Mouse (Mus musculus) T-cell, adult 2 months (primary cell): Measurements from ENCODE around the gene Kat7.

Experiments
- DNase-seq: peaks from one replicate; pipeline ENCODE4 v3.0.0; 2022; ENCODE audit warnings: low spot score

Gene Kat7

DNA sequence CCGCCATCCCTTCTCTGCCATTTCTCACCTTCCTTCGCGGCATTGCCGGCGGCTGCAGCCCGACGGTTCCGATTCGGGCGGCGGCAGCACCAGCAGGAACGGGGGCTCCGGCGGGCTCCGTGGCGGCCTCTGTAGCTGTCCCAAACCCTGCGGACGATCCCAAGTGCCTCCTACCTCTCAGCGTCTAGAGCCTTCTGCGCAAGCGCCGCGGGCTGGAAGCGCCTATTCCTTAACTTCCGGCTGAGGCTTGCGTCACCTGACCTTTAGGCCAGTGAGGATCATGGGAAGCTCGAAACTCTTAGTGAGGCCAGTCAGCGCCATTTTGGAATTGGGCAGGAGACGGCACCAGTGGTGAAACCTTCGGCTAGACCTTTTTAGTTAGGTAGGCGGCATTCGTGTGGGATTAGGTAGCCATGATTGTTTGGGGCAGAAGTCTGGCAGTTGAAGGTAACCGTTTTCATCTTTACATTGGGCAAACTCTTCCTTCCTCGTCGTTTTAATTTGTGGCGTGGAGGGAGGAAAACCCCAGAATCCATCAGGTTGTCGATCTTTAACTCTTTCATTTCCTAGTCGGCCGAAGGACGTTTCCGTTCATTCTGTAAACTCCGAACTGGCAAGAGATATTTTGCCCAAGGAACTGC, at the start of gene Kat7:
Kat7 (minus strand) TSS at position 240 of the 641 bp plus-strand sequence.
- DNase-seq = peak; percentile 98

DNA sequence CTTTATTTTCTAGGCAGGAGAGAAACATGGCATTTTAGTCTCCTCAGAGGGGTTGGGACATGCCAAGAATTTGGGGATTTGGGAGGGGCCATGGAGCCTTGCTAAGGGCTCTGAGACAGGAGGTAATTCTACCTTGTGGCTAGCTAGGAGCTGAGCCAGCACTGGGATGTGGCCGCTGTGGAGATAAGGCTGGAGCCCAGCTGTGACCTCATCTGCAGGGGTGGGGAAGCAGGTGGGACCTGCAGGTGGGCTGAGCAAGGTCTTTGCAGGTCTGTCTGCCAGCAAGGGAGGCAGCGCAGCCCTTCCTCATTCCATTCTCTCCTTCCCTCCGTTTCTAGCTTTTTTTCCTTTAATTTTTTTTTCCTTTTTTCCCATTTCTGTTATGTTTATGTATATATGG, 48.2 kb upstream of the Kat7 start:
- no peak for DNase-seq

- peak; percentile 97 for DNase-seq
Observed at GRCm38 (mm10) chr11:95356469-95357273, 46.6 kb upstream of the Kat7 start.

GRCm38 (mm10) chr11:95356039-95356438, 46.0 kb upstream of the Kat7 start:
- DNase-seq = no peak

DNA sequence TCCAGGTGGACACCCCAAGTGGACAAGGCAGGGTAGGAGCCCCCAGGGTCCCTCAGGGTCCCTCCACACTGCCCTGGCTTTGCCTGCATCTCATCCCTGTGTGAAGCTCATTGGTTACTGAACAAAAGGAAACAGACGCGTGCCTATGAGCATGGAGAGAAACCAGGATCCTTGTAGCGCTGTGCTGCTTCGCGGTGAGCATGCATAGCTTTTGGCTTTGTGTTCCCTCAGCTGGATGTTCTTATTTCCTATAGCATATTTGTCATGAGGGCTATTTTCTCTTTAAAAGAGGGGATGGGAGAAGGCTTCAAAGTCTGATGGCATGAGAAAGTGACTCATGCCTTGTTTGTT, 45.6 kb upstream of the Kat7 start:
- DNase-seq = no peak

- no peak for DNase-seq
Observed at GRCm38 (mm10) chr11:95354945-95355660, 45.1 kb upstream of the Kat7 start.

GRCm38 (mm10) chr11:95354228-95354944, 44.3 kb upstream of the Kat7 start:
- no peak for DNase-seq

GRCm38 (mm10) chr11:95353226-95353625, 43.2 kb upstream of the Kat7 start:
- DNase-seq = no peak

- no peak for DNase-seq
Observed at GRCm38 (mm10) chr11:95352686-95353085, 42.6 kb upstream of the Kat7 start.

DNA sequence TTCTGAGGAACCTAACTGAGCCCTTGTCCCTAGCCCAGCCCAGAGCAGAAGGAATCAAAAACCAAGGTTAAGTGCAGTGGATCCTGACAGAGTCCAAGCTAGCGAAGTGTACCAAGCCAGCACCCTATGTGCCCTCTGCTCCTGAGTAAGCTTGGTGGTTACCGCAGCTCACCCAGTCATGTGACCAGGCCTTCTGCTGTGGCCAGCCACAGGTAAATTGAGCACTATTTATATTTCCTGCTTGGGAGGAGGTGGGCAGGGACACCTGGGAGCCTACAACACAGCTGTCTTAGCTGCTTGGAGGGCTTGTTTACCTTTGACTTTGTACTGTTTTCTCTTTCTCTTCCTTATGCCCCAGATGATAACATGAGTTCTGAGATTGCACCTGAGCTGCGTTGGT, 40.9 kb upstream of the Kat7 start:
- peak; percentile 52 for DNase-seq

DNA sequence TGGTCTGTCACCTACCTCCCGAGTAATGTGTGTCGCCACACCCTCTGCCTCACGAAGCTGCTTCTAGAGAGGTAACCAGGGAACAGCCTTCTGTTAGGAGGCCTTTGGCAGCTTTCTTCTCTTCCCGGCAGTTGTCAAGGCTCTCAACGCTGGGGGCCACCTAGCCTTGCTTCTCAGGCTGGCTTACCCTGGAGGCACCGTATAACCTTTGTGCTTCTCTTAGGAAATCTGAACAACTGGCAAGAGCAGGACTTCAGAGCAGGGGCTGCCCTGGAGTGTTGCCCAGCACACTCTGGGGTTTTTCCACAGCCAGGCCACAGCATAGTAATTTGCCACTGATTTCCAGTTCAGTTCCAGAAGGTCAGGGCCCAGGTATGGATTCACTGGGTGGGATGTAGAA, 40.2 kb upstream of the Kat7 start:
- DNase-seq = no peak

GRCm38 (mm10) chr11:95344181-95344580, 34.1 kb upstream of the Kat7 start:
- no peak for DNase-seq

DNA sequence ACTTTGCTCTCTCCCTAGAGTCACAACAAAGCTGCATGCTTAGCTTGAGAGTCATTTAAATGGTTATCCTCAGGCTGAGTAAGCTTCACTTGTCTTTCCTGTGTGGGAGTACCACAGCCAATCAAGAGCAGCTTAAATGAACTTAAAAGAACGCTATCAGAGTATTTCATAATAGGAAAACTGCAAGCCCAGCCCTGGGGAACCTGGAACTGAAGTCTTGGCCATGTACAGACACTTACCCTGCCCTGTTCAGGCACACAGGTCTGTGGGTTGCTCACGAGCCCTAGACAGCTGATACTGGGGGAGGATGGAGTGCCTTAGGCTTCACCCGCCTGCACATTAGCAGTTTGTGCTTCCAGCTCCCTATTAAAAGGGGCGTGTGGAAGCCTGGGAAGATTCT, 33.1 kb upstream of the Kat7 start:
- no peak for DNase-seq

- DNase-seq = no peak
Observed at GRCm38 (mm10) chr11:95340664-95341063, 30.6 kb upstream of the Kat7 start.

DNA sequence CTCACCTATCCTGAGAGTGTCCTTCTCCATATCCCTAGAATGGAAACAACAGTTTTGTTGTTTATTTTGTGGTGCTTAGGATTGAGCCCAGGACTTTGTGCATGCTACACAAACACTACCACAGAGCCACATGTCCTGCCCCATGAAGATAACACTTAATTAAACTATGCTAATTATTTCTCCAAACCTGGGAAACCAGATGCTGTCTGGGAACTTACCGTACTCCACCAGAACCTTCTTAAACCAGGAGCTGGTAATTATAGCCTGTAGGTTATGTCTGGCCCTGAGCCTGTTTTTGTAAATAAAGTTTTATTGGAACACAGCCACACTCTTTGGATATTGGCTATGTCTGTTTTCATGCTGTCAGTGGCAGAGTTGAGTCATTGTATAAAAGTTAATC, 30.2 kb upstream of the Kat7 start:
- no peak for DNase-seq

GRCm38 (mm10) chr11:95339471-95340021, 29.5 kb upstream of the Kat7 start:
- no peak for DNase-seq

DNA sequence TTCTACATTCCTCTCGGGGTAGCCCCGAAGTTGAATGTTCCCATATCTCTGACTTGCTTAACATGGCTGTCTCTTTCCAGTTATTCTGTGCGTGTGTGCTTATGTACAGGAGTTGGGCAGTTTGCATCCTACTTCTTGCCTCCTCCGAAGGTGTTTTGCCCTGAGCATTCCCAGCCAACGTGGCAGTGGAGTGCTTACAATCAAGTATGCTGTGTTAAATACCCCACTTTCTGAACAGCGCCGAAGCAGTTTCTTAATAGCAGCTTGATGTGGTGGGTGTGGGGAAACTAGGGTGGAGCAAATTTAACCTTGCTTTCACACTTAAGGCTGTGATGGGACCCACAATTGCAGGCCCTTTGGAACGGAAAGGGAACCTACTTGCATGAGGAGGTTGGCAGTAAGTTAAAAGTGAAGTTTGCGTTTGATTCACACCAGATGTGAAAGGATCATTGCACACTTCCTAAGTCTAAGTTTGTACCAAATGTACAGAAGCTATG, 27.8 kb upstream of the Kat7 start:
- DNase-seq = peak; percentile 53

DNA sequence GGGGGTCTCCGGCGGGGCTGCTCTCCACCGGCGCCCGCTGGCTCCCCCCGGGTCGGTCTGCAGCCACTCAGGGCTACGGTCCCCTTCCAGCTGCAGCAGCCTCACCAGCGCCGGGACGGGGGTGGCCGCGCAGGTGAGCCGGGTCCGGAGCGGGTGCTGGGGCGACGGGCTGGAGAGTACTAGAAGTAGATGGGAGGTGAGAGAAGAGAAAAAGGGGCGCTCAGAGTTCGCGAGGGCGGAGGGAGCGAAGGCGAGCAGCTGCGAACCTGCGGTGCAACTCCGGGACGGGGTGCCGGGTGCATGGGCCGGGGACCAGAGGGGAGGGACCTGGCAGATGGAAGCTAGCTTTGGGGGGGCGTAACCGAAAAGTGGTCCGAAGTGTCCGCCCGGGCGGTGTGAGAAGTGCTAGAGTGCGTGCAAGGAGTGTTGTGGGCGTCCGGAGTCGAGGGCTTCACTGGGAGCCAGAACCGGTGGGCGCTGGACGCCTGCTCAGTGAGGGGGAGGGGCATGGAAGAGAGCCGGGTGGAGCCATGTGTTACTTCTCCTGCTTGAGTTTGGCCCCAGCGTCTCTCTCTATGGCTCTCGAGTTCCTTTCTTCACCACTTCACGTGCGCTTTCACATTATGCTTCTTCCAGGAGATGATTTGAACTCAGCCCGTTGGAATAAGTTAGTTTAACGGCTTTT, 27.2 kb upstream of the Kat7 start:
- peak; percentile 72 for DNase-seq

- DNase-seq = peak; percentile 93
Observed at GRCm38 (mm10) chr11:95336568-95337128, 26.6 kb upstream of the Kat7 start, which contains the start of gene Fam117a. Fam117a (plus strand) TSS chr11:95337018.

DNA sequence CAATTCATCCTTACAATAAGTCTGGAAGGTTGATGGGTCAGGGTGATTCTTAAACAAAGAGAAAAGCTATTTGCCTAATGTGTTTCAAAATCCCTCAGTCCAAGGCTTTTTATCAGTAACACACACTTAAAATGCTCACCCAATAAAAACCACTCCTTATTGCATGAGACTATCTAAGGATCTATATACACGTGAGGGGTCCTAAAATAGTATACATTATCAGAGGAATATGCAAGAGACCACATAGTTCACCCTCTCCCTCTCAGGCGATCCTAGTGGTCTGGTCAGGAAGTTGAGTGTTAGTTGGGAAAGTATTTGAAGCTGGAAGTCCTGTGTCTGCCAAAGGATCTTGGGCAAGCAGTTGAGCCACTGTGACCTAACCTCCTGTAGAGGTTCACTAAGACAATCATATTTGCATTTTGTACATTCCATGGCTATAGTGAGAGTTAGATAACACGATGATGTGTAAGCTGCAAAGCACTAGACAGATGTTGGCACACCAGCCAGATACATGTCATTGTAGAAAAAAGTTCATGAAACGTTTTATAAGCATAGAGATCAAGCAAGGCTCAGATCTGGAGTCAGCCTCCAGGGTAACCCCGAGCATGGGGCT, 24.5 kb upstream of the Kat7 start:
- no peak for DNase-seq
